Mouse (Mus musculus): ENCODE measurements around the gene Pla2g4f. TPM values are rescaled to one million over a fixed set of nuclear protein-coding genes. Genes with fewer than 3 reads are reported as not detected.

Pla2g4f gene
- total RNA-seq, 1 experiment from 2014 or later: not detected

DNA sequence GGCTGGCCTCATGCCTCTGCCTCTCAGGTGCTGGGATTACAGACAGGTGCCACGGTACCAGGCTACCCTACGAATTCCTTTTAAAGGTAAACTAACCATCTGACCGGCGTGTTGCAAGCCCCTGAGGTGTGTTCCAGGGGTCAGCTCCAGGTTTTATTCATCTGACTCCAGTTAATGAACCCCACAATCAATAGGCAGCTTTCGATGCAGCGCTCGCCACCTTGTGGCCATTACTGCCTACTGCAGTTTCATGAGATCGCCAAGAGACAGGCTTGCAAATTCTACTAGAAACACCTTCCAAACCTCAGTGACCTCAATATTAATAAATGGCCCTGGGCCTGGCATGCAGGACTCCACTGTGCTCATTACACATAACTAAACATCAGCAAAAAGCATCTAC, 34.0 kb downstream of the Pla2g4f start:
- DNase-seq: peak; percentile 60

DNA sequence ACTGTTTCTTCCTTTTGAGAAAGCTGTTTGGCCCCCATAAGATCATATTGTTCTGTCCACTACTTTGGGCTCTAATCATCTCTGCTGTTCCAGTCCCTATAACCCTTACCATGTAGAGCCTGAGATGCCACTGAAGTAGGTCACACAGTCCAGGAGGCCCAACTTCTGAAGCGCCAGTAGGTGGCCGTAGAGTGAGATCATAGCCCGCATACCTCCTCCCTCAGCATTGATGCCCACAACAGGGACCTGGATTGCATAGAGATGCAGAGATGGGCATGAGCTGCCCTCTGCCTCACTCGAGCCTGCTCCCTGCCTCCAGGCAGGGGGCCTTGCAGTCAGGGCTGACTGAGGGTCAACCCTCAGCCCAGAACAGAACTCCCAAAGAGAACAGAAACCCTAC, 37.0 kb downstream of the Pla2g4f start:
- DNase-seq: no peak

DNA sequence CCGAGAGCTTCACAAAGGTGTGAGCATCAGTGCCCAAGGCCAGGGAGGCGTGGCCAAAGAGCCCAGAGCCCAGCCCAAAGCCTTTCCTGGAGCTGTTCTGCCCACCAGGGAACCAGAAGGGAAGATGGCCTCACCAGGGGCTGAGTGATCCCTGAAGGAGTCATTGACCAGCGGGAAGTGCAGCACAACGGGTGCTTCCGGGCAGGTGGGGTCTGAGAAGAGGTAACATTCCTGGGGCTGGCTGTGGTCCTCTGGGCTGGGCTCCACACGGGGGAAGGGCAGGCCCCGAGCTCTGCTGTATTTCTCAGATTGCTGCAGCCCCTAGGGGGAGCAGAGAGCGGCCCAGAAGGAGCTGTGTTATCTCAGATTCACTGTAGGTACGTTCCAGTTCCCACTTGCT, 45.3 kb downstream of the Pla2g4f start:
- no peak for DNase-seq

DNA sequence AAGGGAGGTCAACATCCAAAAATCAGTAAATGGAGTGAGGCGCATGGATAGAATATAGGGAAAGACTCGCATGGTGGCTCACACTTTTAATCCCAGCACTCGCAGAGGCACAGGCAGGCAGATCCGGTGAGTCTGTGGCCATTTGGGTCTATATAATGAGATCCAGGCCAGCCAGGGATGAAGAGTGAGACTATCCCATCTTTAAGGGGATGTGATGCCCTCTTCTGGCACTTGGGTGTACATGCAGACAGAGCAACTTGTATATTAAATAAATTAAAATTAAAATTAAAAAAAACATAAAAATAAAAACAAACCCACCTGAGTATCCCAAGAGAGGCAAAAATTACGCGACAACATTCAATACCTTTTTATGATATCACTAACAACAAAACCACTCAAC, 48.4 kb downstream of the Pla2g4f start:
- no peak for DNase-seq

DNA sequence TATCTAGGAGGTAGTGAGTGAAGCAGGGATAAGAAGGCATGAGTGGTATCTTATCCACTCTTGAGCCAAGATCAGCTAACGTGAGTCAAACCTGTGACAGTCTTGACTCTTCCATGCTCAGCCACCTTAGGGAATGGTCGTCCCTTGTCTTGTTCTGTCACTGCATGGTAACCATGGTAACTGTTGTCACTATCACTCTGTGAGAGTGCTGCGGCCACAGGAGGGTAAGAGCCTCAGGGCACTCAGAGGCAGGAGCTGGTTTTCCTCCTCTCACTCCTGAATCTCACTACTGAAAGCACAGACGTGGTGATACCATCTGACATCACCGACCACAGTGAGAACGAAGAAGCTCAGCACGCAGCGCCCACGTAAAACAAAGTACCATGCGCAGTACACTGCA, 49.1 kb downstream of the Pla2g4f start:
- no peak for DNase-seq

DNA sequence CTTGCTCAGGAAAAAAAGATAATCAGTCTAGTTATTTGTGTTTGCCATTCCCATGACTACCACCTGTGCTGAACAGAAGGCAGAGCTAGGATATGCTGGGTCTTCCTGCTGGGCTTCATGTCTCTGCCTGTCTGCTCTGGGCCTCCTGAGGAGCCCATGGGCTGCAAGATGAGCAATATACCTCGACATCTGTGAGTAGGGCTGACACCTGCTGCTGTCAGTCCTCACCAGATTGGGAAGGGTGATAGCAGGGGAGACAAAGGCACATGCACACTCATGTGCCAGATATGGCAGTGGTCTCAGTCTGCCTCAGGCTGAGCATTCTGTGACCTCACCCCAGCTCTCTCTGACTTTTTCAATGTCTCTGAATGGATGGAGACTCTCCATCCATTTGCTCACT, 51.1 kb downstream of the Pla2g4f start:
- DNase-seq: no peak

DNA sequence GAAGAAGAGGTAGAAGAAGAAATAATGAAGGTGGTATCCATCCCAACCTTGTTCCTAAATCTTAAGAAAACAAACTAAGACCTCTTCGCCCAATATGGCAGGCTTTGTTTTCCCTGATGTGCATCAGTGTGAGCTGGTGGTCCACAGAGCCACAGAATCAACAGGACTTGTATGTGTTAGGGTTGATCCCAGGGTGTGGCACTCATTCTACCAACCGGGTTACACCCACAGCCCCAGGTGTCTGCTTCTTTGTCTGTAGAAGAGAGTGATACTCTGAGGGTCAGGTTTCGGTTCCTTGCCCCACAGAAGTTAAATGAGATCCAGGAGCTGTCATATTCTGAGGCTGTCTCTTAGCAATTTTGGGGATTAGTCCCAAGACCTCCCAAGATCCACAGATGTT, 52.6 kb downstream of the Pla2g4f start:
- no peak for DNase-seq

DNA sequence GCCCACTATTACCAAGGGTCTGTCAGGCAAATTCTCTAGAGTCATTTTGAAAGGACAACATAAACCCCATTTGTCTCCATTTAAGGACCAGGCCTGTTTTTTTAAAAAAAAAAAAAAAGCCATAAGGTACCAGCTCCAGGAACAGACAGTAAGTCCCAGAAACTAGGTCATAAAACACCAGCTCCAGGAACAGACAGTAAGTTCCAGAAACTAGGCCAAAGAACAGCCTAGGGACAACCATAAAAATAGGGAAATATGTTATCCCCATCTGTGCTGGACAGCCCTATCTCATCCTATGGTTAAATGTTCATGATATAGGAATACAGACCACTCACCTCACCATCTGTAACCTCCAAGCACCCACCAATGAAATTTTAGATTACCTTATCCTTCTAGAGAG, 57.7 kb downstream of the Pla2g4f start:
- no peak for DNase-seq

DNA sequence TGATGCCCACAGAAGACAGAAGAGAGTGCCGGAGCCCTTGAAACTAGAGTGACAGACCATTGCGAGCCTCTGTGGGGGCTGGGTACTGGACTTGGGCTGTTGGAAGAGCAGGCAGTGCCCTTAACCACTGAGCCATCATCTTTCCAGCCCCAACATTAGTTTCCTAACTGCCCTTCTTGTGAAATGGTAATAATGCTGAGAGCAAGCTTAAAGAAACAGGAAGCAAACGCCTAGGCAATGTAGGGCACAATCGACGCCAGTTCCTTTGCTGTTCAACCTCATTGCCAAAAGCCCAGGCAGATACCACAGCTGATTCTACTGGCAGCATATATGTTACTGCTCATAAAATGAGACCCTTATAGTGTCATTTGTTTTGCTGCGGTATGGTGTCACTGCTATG, 61.3 kb downstream of the Pla2g4f start:
- no peak for DNase-seq

Other genes with a start within 250 kb of the Pla2g4f start
- 35.4 and 48.9 TPM in 2 replicates for gene Ehd4, start 159.6 kb downstream of the Pla2g4f start, total RNA-seq (2021)
- gene Pla2g4e, start 68.8 kb downstream of the Pla2g4f start, total RNA-seq (2021): 0.33 and 0.36 TPM in 2 replicates
- 0.21 TPM in 1 of 2 replicates, not detected in the other for gene Pla2g4d, start 25.0 kb downstream of the Pla2g4f start, total RNA-seq (2021)
- gene Vps39, start 39.0 kb upstream of the Pla2g4f start, total RNA-seq (2021): 55.9 and 64.3 TPM in 2 replicates
- 26.0 and 42.9 TPM in 2 replicates for gene Ganc, start 89.7 kb upstream of the Pla2g4f start, total RNA-seq (2021)
- 43.3 and 49.9 TPM in 2 replicates for gene Tmem87a, start 89.9 kb upstream of the Pla2g4f start, total RNA-seq (2021)
- gene Capn3, start 141.9 kb upstream of the Pla2g4f start, total RNA-seq (2021): 0.36 TPM in 1 of 2 replicates, not detected in the other
- gene Zfp106, start 249.7 kb upstream of the Pla2g4f start, total RNA-seq (2021): 95.5 and 104 TPM in 2 replicates

Measured in adrenal gland, postnatal 25 days (tissue).